Mouse (Mus musculus): Measurements from ENCODE around the gene Coch. TPM values are rescaled to one million over a fixed set of nuclear protein-coding genes. Genes with fewer than 3 reads are reported as not detected.
"Not testable (repeated sequence)": the region's sequence is repeated elsewhere in the genome, so short reads cannot be mapped to it uniquely, and the experiment has no call there.

Gene Coch
- total RNA-seq, 2 experiments from 2014 or later: 28.0 to 28.9 TPM

DNA sequence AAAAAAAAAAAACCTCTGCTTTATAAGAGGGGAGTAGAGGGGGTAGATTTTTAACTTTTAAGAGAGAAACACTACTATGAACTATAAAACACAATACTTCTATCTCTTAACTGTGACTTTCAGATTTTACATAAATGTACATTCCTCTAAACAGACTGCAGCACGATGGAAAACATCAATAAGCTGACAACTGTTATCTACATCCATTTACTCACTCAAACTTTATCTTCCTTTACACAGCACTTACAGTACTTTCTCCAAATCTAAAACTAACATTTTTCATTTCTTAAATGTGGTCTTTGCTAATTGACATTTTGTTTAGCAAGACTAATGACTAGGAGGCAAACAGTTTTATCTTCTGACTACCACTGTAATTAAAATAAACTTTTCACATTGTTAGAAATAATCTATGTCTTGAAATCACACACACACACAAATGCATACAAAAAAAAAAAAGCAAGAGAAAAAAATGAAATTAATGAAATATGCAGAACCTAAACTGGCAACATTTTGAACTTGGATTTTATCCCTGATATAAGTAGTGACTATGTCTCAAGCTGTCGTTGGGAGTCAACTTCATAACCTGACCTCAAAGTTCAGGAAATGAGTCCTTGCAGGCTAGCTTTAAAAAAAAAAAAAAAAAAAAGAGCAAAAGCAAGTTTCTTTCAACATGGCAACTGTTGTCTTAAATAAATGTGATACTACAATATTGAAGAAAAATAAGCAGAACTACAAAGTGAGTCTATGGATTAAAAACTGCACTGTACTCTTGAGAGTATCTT lies 43.7 kb downstream of the Coch start:
- no peak for DNase-seq (ENCODE audit: low spot score in 2 of 2)

GRCm38 (mm10) chr12:51641871-51642270 lies 48.7 kb downstream of the Coch start:
- no peak for DNase-seq (ENCODE audit: low spot score in 2 of 2)

- DNase-seq (ENCODE audit: low spot score in 2 of 2): not testable (repeated sequence)
Measured at GRCm38 (mm10) chr12:51649401-51649800, 56.3 kb downstream of the Coch start.

Other genes starting within 250 kb of the Coch start
- gene G2e3, start 245.3 kb upstream of the Coch start, total RNA-seq (2021): 1 to 10 TPM; 7.4 to 8.7 TPM
- gene Scfd1, start 215.8 kb upstream of the Coch start, total RNA-seq (2021): 10 to 100 TPM; 36.2 to 37.9 TPM
- 10 to 100 TPM; 62.4 to 64.3 TPM for gene Ap4s1, start 97.7 kb downstream of the Coch start, total RNA-seq (2021)
- 10 to 100 TPM; 87.9 to 89.8 TPM for gene Strn3, start 98.6 kb downstream of the Coch start, total RNA-seq (2021)
- 10 to 100 TPM; 79.9 to 82.6 TPM for gene Hectd1, start 236.2 kb downstream of the Coch start, total RNA-seq (2021)

Data from left cerebral cortex, adult 18-20 months (tissue).